Mouse (Mus musculus): ENCODE results near the gene Smarce1.

- no peak for TF ChIP-seq CTCF (IDR thresholded peaks at IDR 0.05; ENCODE audit: insufficient read depth, low read length)
- TF ChIP-seq POLR2A (IDR thresholded peaks at IDR 0.05; ENCODE audit: borderline replicate concordance, extremely low read depth, low read depth, low read length): no peak
Measured at GRCm38 (mm10) chr11:99252671-99253070, 21.9 kb upstream of the Smarce1 start.

Measured in lung, adult 2 months (tissue).